Mouse (Mus musculus): ENCODE data around the gene Hsf2bp. TPM values are rescaled to one million over a fixed set of nuclear protein-coding genes. Genes with fewer than 3 reads are reported as not detected.

Gene Hsf2bp
- total RNA-seq, 2 experiments from 2014 or later: 0.84 to 1.0 TPM

GRCm38 (mm10) chr17:31992004-31992403 lies 44.1 kb downstream of the Hsf2bp start:
- no peak for DNase-seq (ENCODE audit: extremely low spot score in 1 of 2, low spot score in 1 of 2)

DNA sequence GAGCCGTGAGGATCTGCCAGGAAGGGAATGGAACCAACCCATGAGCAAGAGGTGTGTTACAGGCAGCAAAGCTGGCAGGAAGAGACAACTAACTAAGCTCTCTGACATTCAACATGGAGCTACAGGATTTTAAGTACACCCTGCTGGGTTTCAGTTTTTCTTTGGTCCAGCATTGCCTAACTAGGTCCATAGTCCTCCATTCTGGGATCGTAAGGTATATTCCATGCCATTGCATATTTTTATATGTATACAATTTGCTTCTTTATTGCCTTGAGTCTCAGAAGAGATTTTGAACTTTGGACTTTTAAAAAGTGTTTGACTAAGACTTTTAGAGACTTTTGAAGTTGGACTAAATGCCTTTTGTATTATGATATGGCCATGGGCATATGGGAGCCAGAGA lies 47.1 kb downstream of the Hsf2bp start:
- DNase-seq (ENCODE audit: extremely low spot score in 1 of 2, low spot score in 1 of 2): no peak

GRCm38 (mm10) chr17:31986915-31987314 lies 49.2 kb downstream of the Hsf2bp start:
- DNase-seq (ENCODE audit: extremely low spot score in 1 of 2, low spot score in 1 of 2): no peak

- DNase-seq (ENCODE audit: extremely low spot score in 1 of 2, low spot score in 1 of 2): no peak
Observed at GRCm38 (mm10) chr17:31983491-31983890, 52.7 kb downstream of the Hsf2bp start.

DNA sequence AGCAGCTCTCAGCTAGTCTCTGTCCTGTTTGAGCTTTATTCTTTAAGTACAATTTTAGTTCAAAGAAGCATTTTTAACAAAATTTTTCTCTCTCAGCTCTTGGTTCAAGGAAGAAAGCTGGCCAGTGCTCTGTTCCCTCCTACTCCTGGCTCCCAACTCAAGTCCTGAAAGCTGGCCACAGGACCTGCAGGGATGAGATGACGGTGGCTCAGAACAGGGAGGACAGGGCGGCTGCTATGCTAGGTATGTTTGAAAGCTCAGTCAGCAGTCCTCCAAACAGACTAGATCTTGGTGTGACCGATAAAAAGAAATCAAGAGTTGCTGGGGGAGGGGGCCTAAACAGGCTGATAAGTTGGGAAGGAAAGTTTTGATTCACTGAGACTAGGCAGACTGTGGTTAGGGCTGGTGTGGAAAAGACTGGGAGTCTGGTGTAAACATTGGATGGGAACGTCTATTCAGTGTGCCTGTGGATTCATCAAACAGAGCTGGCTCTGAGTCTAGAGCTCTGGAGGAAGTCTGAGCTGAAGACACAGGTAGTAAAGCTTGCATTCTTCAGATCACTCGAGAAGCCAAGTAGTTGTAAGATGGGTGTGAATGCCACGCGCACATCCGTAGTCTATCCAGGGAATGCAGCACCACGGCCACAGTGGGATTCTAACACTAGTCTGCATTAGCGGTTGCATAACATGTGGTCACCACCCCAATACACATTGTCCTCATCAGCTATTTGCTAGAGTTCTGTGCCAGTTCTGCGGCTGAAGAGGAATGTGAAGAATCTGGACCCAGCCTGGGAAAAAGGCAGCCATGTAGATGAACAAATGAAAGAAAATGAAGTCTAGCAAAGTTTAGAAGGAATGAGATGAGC lies 53.6 kb downstream of the Hsf2bp start:
- DNase-seq (ENCODE audit: extremely low spot score in 1 of 2, low spot score in 1 of 2): no peak

DNA sequence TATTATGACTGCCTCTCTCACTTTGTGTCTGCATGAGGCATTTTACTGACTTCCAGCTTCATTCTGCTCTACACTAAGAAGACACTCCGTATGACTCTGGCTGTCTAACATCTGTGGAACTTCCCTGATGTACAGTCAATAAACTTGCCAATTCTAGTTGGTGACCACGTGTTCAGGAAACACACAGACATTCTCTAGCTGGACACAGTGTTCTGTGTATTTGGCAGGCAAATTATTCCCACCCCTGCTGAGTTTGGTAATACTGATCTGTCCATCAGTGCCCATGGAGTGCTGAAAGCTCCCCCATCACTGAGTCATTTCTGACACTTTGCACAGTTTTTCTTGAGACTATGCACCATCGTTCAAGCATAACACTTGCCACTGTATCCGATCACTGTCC lies 56.3 kb downstream of the Hsf2bp start:
- DNase-seq (ENCODE audit: extremely low spot score in 1 of 2, low spot score in 1 of 2): no peak

- no peak for DNase-seq (ENCODE audit: extremely low spot score in 1 of 2, low spot score in 1 of 2)
Observed at GRCm38 (mm10) chr17:31977131-31977530, 59.0 kb downstream of the Hsf2bp start.

GRCm38 (mm10) chr17:31976501-31976900 lies 59.6 kb downstream of the Hsf2bp start:
- no peak for DNase-seq (ENCODE audit: extremely low spot score in 1 of 2, low spot score in 1 of 2)

- DNase-seq (ENCODE audit: extremely low spot score in 1 of 2, low spot score in 1 of 2): no peak
Observed at GRCm38 (mm10) chr17:31974694-31975093, 61.5 kb downstream of the Hsf2bp start.

- no peak for DNase-seq (ENCODE audit: extremely low spot score in 1 of 2, low spot score in 1 of 2)
Observed at GRCm38 (mm10) chr17:31973664-31974230, 62.4 kb downstream of the Hsf2bp start.

GRCm38 (mm10) chr17:31970890-31971289 lies 65.3 kb downstream of the Hsf2bp start:
- no peak for DNase-seq (ENCODE audit: extremely low spot score in 1 of 2, low spot score in 1 of 2)

- no peak for DNase-seq (ENCODE audit: extremely low spot score in 1 of 2, low spot score in 1 of 2)
Observed at GRCm38 (mm10) chr17:31968801-31969200, 67.3 kb downstream of the Hsf2bp start.

DNA sequence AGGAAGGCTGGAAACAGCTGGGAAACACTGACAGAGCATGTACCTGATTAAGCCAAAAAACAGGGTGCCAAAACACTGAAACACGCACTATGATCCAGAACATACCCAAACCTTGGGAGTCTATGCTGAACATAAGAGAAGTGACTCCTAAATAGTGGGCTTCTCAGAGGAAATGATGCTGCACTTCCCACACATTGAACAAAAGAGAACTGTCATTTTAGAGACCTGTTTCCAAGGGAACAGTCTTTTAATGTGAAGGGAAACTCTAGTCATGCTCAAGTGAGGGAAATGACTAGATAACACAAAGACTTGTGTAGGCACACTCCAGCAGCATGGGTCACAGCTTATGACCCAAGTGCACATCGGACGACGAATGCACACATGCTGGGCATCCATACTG lies 68.8 kb downstream of the Hsf2bp start:
- DNase-seq (ENCODE audit: extremely low spot score in 1 of 2, low spot score in 1 of 2): no peak

- DNase-seq (ENCODE audit: extremely low spot score in 1 of 2, low spot score in 1 of 2): no peak
Observed at GRCm38 (mm10) chr17:31966566-31966965, 69.6 kb downstream of the Hsf2bp start.

GRCm38 (mm10) chr17:31965623-31966022 lies 70.5 kb downstream of the Hsf2bp start:
- DNase-seq (ENCODE audit: extremely low spot score in 1 of 2, low spot score in 1 of 2): no peak

DNA sequence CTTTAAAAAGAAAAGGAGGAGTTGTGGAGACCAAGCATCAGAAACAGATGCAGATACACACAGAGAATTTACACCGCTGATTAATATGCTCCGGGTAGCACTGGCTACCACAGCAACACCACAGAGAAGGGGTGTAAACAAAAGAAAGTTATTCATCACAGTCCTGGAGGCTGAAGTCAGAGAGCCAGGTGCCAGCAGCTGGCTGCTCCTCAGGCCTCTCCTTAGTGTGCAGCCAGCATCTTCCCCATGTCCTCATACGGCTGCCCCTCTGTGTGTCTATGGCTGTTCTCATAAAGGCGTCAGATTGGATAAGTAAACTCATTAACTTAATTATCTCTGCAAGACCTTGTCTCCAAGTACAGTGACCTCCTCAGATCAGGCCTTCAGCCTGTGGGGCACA lies 73.2 kb downstream of the Hsf2bp start:
- no peak for DNase-seq (ENCODE audit: extremely low spot score in 1 of 2, low spot score in 1 of 2)

GRCm38 (mm10) chr17:31962281-31962680 lies 73.9 kb downstream of the Hsf2bp start:
- DNase-seq (ENCODE audit: extremely low spot score in 1 of 2, low spot score in 1 of 2): no peak

DNA sequence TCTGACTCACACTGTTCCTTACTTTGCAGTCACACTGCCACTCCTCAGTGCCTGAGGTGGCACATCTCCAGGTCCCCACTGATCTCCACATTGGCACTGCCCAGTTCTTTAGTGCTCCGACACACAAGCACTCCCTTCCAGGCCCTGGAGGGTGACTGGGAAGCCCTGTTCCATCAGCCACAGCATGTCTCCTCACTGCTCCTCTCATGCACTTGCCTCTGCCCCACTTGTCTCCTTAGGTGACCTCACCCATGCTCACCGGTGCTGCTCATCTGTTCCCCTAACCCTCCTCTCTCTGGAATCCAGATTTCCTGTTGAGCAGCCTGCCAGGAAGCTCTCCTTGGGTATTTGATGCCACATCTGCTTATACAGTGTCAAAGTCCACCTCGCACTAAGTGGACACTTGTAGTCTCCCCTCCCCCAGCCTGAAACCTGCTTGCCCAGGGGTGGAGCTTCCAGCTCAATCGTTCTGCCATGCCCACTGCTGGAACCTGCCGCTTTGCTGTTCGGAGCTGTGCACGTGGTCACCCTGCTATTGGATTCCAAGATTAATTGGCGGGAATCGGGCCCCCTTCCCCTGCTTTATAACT lies 81.5 kb downstream of the Hsf2bp start:
- no peak for DNase-seq (ENCODE audit: extremely low spot score in 1 of 2, low spot score in 1 of 2)

GRCm38 (mm10) chr17:31949076-31949475 lies 87.1 kb downstream of the Hsf2bp start:
- DNase-seq (ENCODE audit: extremely low spot score in 1 of 2, low spot score in 1 of 2): no peak

GRCm38 (mm10) chr17:31946436-31946835 lies 89.7 kb downstream of the Hsf2bp start:
- DNase-seq (ENCODE audit: extremely low spot score in 1 of 2, low spot score in 1 of 2): no peak

GRCm38 (mm10) chr17:31943881-31944539 lies 92.1 kb downstream of the Hsf2bp start:
- DNase-seq (ENCODE audit: extremely low spot score in 1 of 2, low spot score in 1 of 2): no peak

Measured in layer of hippocampus, postnatal 25 days (tissue).